Comparison of ENCODE assay signal across 8 mouse cellular contexts in the genomic region with DNA sequence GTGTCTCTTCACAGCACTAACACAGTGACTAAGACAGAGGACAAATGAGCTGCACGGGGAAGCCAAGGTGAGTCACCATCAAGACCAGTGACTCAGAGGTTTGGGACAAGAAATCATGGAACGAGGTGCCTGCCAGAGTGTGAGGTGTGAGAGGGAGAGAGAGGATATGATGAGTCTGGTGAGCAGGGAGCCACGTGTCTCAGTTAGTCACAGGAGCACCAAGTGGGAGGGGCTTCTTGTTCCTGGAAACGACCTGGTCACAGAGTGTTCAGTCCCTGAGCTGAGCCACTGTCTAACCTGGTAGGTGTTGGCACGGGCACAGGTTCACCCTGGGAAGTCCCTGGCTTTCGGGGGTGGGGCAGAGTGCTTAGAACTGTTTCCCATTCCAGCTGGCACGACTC. TPM values are rescaled to one million over a fixed set of nuclear protein-coding genes. Genes with fewer than 3 reads are reported as not detected.
DNase-seq lines count a peak whose midpoint lies in the region; ATAC-seq lines count a peak whose summit lies in the region.

No protein-coding gene starts in this region.

- no peaks in the 10 kb centered on the region for H3K27me3 ChIP-seq in forebrain, embryonic 13.5 days
- H3K27me3 ChIP-seq in forebrain, embryonic 12.5 days: no peaks in the 10 kb centered on the region
- H3K27me3 ChIP-seq in midbrain, embryonic 12.5 days: no peaks in the 10 kb centered on the region
- no peaks in the 10 kb centered on the region for H3K27me3 ChIP-seq in midbrain, embryonic 10.5 days (ENCODE audit: low read depth, poor library complexity, severe bottlenecking)
- no peaks in the 10 kb centered on the region for H3K27me3 ChIP-seq in stomach, embryonic 16.5 days (ENCODE audit: control insufficient read depth, insufficient read depth, low read length)

- H3K4me3 ChIP-seq in forebrain, embryonic 13.5 days: no peak overlapping the region
- H3K4me3 ChIP-seq in forebrain, embryonic 12.5 days (replicated peaks): no peak overlapping the region
- H3K4me3 ChIP-seq in midbrain, embryonic 12.5 days: no peak overlapping the region
- no peak overlapping the region for H3K4me3 ChIP-seq in midbrain, embryonic 10.5 days
- no peak overlapping the region for H3K4me3 ChIP-seq in stomach, embryonic 16.5 days (replicated peaks; ENCODE audit: low read length)

- peak overlapping the region; percentile 27; the same call in 1 of the 2 replicates for H3K27ac ChIP-seq in forebrain, embryonic 13.5 days
- H3K27ac ChIP-seq in forebrain, embryonic 12.5 days: no peak overlapping the region
- no peak overlapping the region for H3K27ac ChIP-seq in midbrain, embryonic 12.5 days (replicated peaks)
- no peak overlapping the region for H3K27ac ChIP-seq in midbrain, embryonic 10.5 days (replicated peaks)
- H3K27ac ChIP-seq in stomach, embryonic 16.5 days (ENCODE audit: low read length): no peak overlapping the region

- H3K9me3 ChIP-seq in forebrain, embryonic 13.5 days (replicated peaks): no peaks in the 10 kb centered on the region
- H3K9me3 ChIP-seq in forebrain, embryonic 12.5 days: no peaks in the 10 kb centered on the region
- H3K9me3 ChIP-seq in midbrain, embryonic 12.5 days: no peaks in the 10 kb centered on the region
- H3K9me3 ChIP-seq in midbrain, embryonic 10.5 days (replicated peaks): no peaks in the 10 kb centered on the region
- H3K9me3 ChIP-seq in stomach, embryonic 16.5 days (replicated peaks; ENCODE audit: control insufficient read depth, low read length): no peaks in the 10 kb centered on the region

- 47% methylated on average over 7 of the region's 7 CpGs for WGBS in forebrain, embryonic 13.5 days
- 66% methylated on average over 7 of the region's 7 CpGs for WGBS in forebrain, embryonic 12.5 days
- 75% methylated on average over 7 of the region's 7 CpGs for WGBS in midbrain, embryonic 12.5 days
- WGBS in midbrain, embryonic 10.5 days: 68% methylated on average over 7 of the region's 7 CpGs
- 50% methylated on average over 7 of the region's 7 CpGs for WGBS in stomach, embryonic 16.5 days

- no peak overlapping the region for H3K9ac ChIP-seq in forebrain, embryonic 13.5 days
- H3K9ac ChIP-seq in forebrain, embryonic 12.5 days: no peak overlapping the region
- H3K9ac ChIP-seq in midbrain, embryonic 12.5 days (replicated peaks): no peak overlapping the region
- H3K9ac ChIP-seq in stomach, embryonic 16.5 days (ENCODE audit: low read length): no peak overlapping the region

- no peak overlapping the region for H3K4me2 ChIP-seq in forebrain, embryonic 13.5 days
- H3K4me2 ChIP-seq in forebrain, embryonic 12.5 days: no peak overlapping the region
- H3K4me2 ChIP-seq in midbrain, embryonic 12.5 days (replicated peaks): no peak overlapping the region
- no peak overlapping the region for H3K4me2 ChIP-seq in stomach, embryonic 16.5 days (ENCODE audit: low read depth, low read length)

- ATAC-seq in forebrain, embryonic 13.5 days: 0 out of 2 replicates have a peak, but pooled peaks have one; percentile 41
- no peak for ATAC-seq in forebrain, embryonic 12.5 days (ENCODE audit: low FRiP score)
- peak; percentile 31; the same call in 1 of the 2 replicates for ATAC-seq in midbrain, embryonic 12.5 days (ENCODE audit: low FRiP score, low read depth)
- ATAC-seq in stomach, embryonic 16.5 days (ENCODE audit: insufficient read depth, low FRiP score): peak; percentile 55
- no peak for ATAC-seq in activated CD4-positive, CD25-positive, alpha-beta regulatory T cell, adult 4 months

- no peak for DNase-seq in midbrain, embryonic 10.5 days (ENCODE audit: low spot score)
- DNase-seq in cerebellum, adult 9-11 months: peak; percentile 56
- DNase-seq in kidney, postnatal 14 days: peak; percentile 90

- peaks cover 24% of the 10 kb centered on the region for H3K4me1 ChIP-seq in forebrain, embryonic 13.5 days
- peaks cover 26% of the 10 kb centered on the region for H3K4me1 ChIP-seq in forebrain, embryonic 12.5 days
- peaks cover 14% of the 10 kb centered on the region for H3K4me1 ChIP-seq in midbrain, embryonic 12.5 days
- H3K4me1 ChIP-seq in midbrain, embryonic 10.5 days: peaks cover 36% of the 10 kb centered on the region
- H3K4me1 ChIP-seq in stomach, embryonic 16.5 days (ENCODE audit: control insufficient read depth, insufficient read depth, low read length): peaks cover 9% of the 10 kb centered on the region; the same call in 1 of the 2 replicates

- H3K36me3 ChIP-seq in forebrain, embryonic 13.5 days (ENCODE audit: poor library complexity, severe bottlenecking): no peaks in the 10 kb centered on the region
- no peaks in the 10 kb centered on the region for H3K36me3 ChIP-seq in forebrain, embryonic 12.5 days (replicated peaks)
- no peaks in the 10 kb centered on the region for H3K36me3 ChIP-seq in midbrain, embryonic 12.5 days
- H3K36me3 ChIP-seq in midbrain, embryonic 10.5 days: no peaks in the 10 kb centered on the region
- H3K36me3 ChIP-seq in stomach, embryonic 16.5 days (ENCODE audit: control insufficient read depth, insufficient read depth, low read length): no peaks in the 10 kb centered on the region

RNA-seq across cellular contexts. Expression of gene Efhd2, which starts 54.2 kb away (rescaled TPM):
- polyA plus RNA-seq in forebrain, embryonic 13.5 days (2015; fragmentation: Nextera tagmentation; extraction: Ambion mirVana): 85.2 and 86.3 TPM in 2 replicates
- polyA plus RNA-seq in forebrain, embryonic 12.5 days (2016; fragmentation: Nextera tagmentation; extraction: Ambion mirVana): 75.3 and 90.6 TPM in 2 replicates
- 96.8 and 112 TPM in 2 replicates for polyA plus RNA-seq in midbrain, embryonic 12.5 days (2016; fragmentation: Nextera tagmentation; extraction: Ambion mirVana)
- polyA plus RNA-seq in midbrain, embryonic 10.5 days (2016; fragmentation: Nextera tagmentation; extraction: Ambion mirVana): 50.1 and 69.2 TPM in 2 replicates
- polyA plus RNA-seq in stomach, embryonic 16.5 days (2015; fragmentation: Nextera tagmentation; extraction: Ambion mirVana): 108 and 110 TPM in 2 replicates
- 10 to 100 TPM; 23.5 to 26.9 TPM for polyA plus RNA-seq in activated CD4-positive, CD25-positive, alpha-beta regulatory T cell, adult 4 months (2017; shearing (Covaris generic))

Comparison
In these comparisons a context has a peak if more than half of its experiments do, and no peak if none do; other contexts are left out.
1. ATAC-seq: peak in forebrain, embryonic 13.5 days (single experiment), midbrain, embryonic 12.5 days (single experiment) and stomach, embryonic 16.5 days (single experiment); none in forebrain, embryonic 12.5 days (single experiment) and activated CD4-positive, CD25-positive, alpha-beta regulatory T cell, adult 4 months (single experiment).